23 mouse cellular contexts compared by ENCODE assay signal in genomic region chr16:95954341-95954740, GRCm38 (mm10). TPM values are rescaled to one million over a fixed set of nuclear protein-coding genes. Genes with fewer than 3 reads are reported as not detected.
DNase-seq lines count a peak whose midpoint lies in the region; ATAC-seq and TF ChIP-seq lines count a peak whose summit lies in the region.
"Had no signal": no experiment of that assay in that cellular context is flagged by ENCODE, and none has a peak within 500 bp of the region (broad histone marks: within the 10 kb centered on the region; RNA-seq: fewer than 3 reads in every experiment).

No protein-coding gene starts in this region.

- no peaks in the 10 kb centered on the region for H3K36me3 ChIP-seq in intestine, postnatal 0 days (ENCODE audit: control insufficient read depth, insufficient read depth)
- H3K36me3 ChIP-seq in intestine, embryonic 16.5 days (ENCODE audit: control insufficient read depth, insufficient read depth, low read length) = no peaks in the 10 kb centered on the region
- H3K36me3 ChIP-seq in ES-E14 (ENCODE audit: control insufficient read depth, insufficient read depth, low read length, poor library complexity, severe bottlenecking) = no peaks in the 10 kb centered on the region
- H3K36me3 ChIP-seq: embryonic facial prominence, embryonic 12.5 days; embryonic facial prominence, embryonic 15.5 days; hindbrain, embryonic 12.5 days; hindbrain, embryonic 15.5 days had no signal

- DNase-seq in ES-E14 (ENCODE audit: low read depth, low spot score) (no peak), ZHBTc4 (ENCODE audit: low read depth, low spot score) (peak; percentile 38)
- DNase-seq in spleen, adult 12 weeks (ENCODE audit: low spot score) = no peak
- no peak for DNase-seq in spleen, postnatal 10 days (ENCODE audit: low spot score in 2 of 2)
- DNase-seq: adrenal gland, adult 2 months; adrenal gland, postnatal 14 days; B cell, adult 2 months; cerebellum, adult 11 months; cerebellum, adult 2 months; cerebellum, adult 9-11 months; cerebellum, postnatal 25 days; forebrain, postnatal 0 days; gastrocnemius, postnatal 25 days; heart, adult 18-20 months; kidney, adult 18-20 months had no signal

- H3K4me1 ChIP-seq in intestine, postnatal 0 days (replicated peaks; ENCODE audit: control insufficient read depth, insufficient read depth, low read length) = no peaks in the 10 kb centered on the region
- no peaks in the 10 kb centered on the region for H3K4me1 ChIP-seq in intestine, embryonic 16.5 days (ENCODE audit: control insufficient read depth, insufficient read depth, low read length)
- H3K4me1 ChIP-seq in ES-E14 (ENCODE audit: control insufficient read depth in 2 of 2, insufficient read depth in 2 of 2, low read length in 2 of 2, poor library complexity in 1 of 2) = peaks cover 0 to 9% of the 10 kb centered on the region in 2 experiments; a peak in 2 of 4 replicates
- H3K4me1 ChIP-seq: embryonic facial prominence, embryonic 12.5 days; embryonic facial prominence, embryonic 15.5 days; hindbrain, embryonic 12.5 days; hindbrain, embryonic 15.5 days had no signal

- WGBS in intestine, postnatal 0 days = 88% methylated on average over 3 of the region's 3 CpGs
- 87% methylated on average over 3 of the region's 3 CpGs for WGBS in intestine, embryonic 16.5 days

- H3K9ac ChIP-seq in intestine, postnatal 0 days (ENCODE audit: low read depth, low read length) = no peak overlapping the region
- no peak overlapping the region for H3K9ac ChIP-seq in intestine, embryonic 16.5 days (ENCODE audit: low read depth, low read length)
- H3K9ac ChIP-seq in ES-E14 (ENCODE audit: insufficient read depth, low read depth, low read length, poor library complexity, severe bottlenecking) = no peak overlapping the region
- H3K9ac ChIP-seq: embryonic facial prominence, embryonic 12.5 days; embryonic facial prominence, embryonic 15.5 days; forebrain, postnatal 0 days; hindbrain, embryonic 12.5 days; hindbrain, embryonic 15.5 days had no signal

- ATAC-seq in intestine, postnatal 0 days = no peak
- no peak for ATAC-seq in intestine, embryonic 16.5 days
- ATAC-seq: forebrain, embryonic 14.5 days; forebrain, postnatal 0 days had no signal

- in situ Hi-C loops in ES-E14 (cut with MboI; ENCODE audit: low sequenced_read_pairs in 2 of 2, unreplicated experiment in 2 of 2) = loop anchor here (10.0 to 25.0 kb wide), 2 partner anchors 340 to 342 kb away; no protein-coding TSS in a partner anchor

- no peaks in the 10 kb centered on the region for H3K9me3 ChIP-seq in intestine, postnatal 0 days (ENCODE audit: control insufficient read depth)
- no peaks in the 10 kb centered on the region for H3K9me3 ChIP-seq in intestine, embryonic 16.5 days (ENCODE audit: control insufficient read depth, low read length)
- H3K9me3 ChIP-seq in ES-E14 (ENCODE audit: control insufficient read depth, insufficient read depth, low read depth, low read length) = no peaks in the 10 kb centered on the region
- H3K9me3 ChIP-seq: embryonic facial prominence, embryonic 12.5 days; embryonic facial prominence, embryonic 15.5 days; hindbrain, embryonic 12.5 days; hindbrain, embryonic 15.5 days had no signal

- 0 out of 2 replicates have a peak, but pooled peaks have one; percentile 20 for TF ChIP-seq CTCF in intestine, postnatal 0 days (IDR thresholded peaks at IDR 0.05; ENCODE audit: low read depth)

- H3K27ac ChIP-seq in intestine, postnatal 0 days (ENCODE audit: low read depth, low read length) = no peak overlapping the region
- no peak overlapping the region for H3K27ac ChIP-seq in intestine, embryonic 16.5 days (ENCODE audit: low read length)
- H3K27ac ChIP-seq in ES-E14 (ENCODE audit: insufficient read depth, low read depth, low read length, poor library complexity, severe bottlenecking) = peak overlapping the region; percentile 1; the same call in 1 of the 2 replicates
- H3K27ac ChIP-seq: embryonic facial prominence, embryonic 12.5 days; embryonic facial prominence, embryonic 15.5 days; hindbrain, embryonic 12.5 days; hindbrain, embryonic 15.5 days had no signal

- H3K27me3 ChIP-seq in intestine, postnatal 0 days (replicated peaks; ENCODE audit: control insufficient read depth, insufficient read depth, low read length) = no peaks in the 10 kb centered on the region
- no peaks in the 10 kb centered on the region for H3K27me3 ChIP-seq in intestine, embryonic 16.5 days (replicated peaks; ENCODE audit: control insufficient read depth, insufficient read depth, low read length)
- H3K27me3 ChIP-seq: embryonic facial prominence, embryonic 12.5 days; embryonic facial prominence, embryonic 15.5 days; hindbrain, embryonic 12.5 days; hindbrain, embryonic 15.5 days had no signal

- no peak overlapping the region for H3K4me3 ChIP-seq in intestine, postnatal 0 days (ENCODE audit: low read depth, low read length)
- no peak overlapping the region for H3K4me3 ChIP-seq in intestine, embryonic 16.5 days (ENCODE audit: low read length)
- H3K4me3 ChIP-seq in ES-E14 (ENCODE audit: insufficient read depth in 1 of 2, low read depth in 1 of 2, low read length in 2 of 2, poor library complexity in 1 of 2, severe bottlenecking in 1 of 2) = no peak overlapping the region
- H3K4me3 ChIP-seq: embryonic facial prominence, embryonic 12.5 days; embryonic facial prominence, embryonic 15.5 days; hindbrain, embryonic 12.5 days; hindbrain, embryonic 15.5 days had no signal

- no peak overlapping the region for H3K4me2 ChIP-seq in intestine, postnatal 0 days (replicated peaks; ENCODE audit: low read depth)
- no peak overlapping the region for H3K4me2 ChIP-seq in intestine, embryonic 16.5 days (ENCODE audit: low read depth, low read length)
- H3K4me2 ChIP-seq: embryonic facial prominence, embryonic 12.5 days; embryonic facial prominence, embryonic 15.5 days; heart, embryonic 11.5 days; hindbrain, embryonic 12.5 days; hindbrain, embryonic 15.5 days had no signal

TF ChIP-seq in ES-E14, 5 proteins besides CTCF, POLR2A, EP300 and RAD21:
- TF ChIP-seq ZC3H11A (IDR thresholded peaks at IDR 0.05; ENCODE audit: borderline replicate concordance, low read depth, low read length) (peak; percentile 7; the same call in 1 of the 2 replicates), HCFC1 (IDR thresholded peaks at IDR 0.05; ENCODE audit: borderline replicate concordance, insufficient read depth, low read length) (no peak), CHD2 (IDR thresholded peaks at IDR 0.05; ENCODE audit: low read depth, low read length) (no peak)
TF ChIP-seq in ES-E14: peak in this region for 1.

RNA-seq across cellular contexts. Expression of gene Psmg1, which starts 36.4 kb away (rescaled TPM):
- polyA plus RNA-seq in intestine, postnatal 0 days (2015; fragmentation: Nextera tagmentation; extraction: Ambion mirVana) = 31.0 and 32.2 TPM in 2 replicates
- polyA plus RNA-seq in intestine, embryonic 16.5 days (2015; fragmentation: Nextera tagmentation; extraction: Ambion mirVana) = 70.8 and 76.0 TPM in 2 replicates
- 82.8 and 92.9 TPM in 2 replicates for total RNA-seq in ES-E14 (2012; rRNA removed)
